Mouse (Mus musculus): ENCODE measurements around the gene Ushbp1.
A peak's percentile ranks its signal among the peaks of the same experiment; 100 is the strongest.

Ushbp1 gene

DNA sequence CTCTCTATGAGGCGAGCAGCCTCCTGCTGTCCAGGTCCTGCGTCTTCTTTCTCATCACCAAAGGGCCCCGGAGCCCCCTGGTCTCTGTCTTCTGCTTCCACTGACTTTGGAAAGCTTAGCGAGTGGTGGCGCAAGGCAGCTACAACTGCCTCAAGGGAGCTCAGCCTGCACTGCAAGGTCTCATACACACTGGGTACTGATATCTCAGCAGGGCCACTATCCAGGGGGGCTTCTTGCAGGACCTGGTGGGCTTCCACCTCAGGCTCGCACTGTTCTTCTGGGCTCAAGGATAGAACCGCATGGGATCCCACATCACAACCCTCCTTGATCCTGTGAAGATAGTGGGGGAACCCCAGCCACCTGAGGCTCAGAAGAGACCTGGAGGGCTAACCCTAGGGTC, 1.1 kb downstream of the Ushbp1 start:
- DNase-seq (ENCODE audit: low read depth, low spot score): no peak

DNA sequence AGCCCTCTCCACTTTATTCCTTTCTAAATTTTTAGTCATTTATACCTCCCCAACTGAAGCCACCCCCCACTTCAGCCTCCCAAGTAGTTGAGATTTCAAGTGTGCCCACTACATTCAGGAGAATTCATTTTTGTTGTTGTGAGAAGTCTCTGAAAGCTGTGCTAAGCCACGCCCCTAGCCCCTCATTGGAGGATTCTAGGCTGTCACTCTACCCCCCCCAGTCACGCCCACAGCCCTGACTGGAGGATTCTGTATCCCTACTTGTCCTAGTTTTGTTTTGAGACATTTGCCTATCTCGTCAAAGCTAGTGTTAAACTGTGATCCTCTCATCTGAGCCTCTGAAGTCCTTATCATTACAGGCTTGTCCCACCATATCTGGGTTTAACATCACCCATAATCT, 2.7 kb downstream of the Ushbp1 start:
- DNase-seq (ENCODE audit: low read depth, low spot score): no peak

DNA sequence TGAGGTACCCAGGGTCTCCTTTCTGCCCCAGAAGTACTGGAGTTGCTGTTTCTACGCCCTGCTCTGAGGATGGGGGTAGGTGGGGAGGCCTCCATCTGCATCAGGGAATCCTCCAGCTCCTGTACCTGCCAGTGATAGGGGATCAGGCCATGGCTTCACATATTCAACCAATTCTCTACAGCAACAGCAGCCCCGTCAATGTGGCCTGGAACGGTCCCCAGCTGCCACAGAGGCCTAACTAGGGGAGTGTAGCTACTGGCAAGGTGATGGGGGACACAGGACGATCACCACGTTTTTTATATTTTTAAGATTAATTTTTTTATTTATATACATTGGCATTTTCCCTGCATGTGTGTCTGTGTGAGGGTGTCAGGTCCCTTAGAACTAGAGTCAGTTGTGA, 3.2 kb downstream of the Ushbp1 start:
- no peak for DNase-seq (ENCODE audit: low read depth, low spot score)

DNA sequence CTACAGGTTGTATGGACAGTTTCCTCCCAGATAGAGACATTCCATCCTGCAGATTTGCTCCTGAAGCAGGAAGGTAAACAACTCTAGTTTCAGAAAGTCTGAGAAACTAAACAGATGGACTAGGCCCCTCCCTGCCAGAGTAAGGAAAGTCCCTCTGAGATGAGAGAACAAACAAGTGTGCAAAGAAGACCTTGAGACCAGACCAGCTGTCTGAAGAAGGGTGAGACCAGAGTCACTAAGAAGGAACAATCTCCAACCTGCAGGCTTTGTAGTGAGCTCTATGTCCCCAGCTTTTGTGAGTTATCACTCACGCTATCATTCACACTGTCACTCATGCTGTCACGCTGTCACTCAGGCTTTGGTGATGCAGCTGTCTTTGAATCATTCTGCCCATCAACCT, 3.9 kb downstream of the Ushbp1 start:
- no peak for DNase-seq (ENCODE audit: low read depth, low spot score)

DNA sequence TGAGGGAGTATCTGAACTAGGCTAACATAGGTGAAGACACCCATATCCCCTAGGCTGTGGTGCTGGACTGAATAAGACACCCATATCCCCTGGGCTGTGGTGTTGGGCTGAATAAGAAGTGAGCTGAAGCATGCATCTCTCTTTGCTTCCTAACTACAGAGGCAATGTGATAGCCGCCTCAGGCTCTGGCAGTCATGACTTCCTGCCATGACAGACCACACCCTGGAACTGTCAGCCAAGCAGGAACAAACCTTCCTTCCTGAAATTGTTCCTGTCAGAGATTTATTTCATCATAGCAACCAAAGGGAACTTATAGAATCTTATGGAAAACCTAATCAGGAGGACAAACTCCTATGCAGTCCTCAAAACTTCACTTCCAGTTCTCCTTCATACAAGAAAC, 7.3 kb downstream of the Ushbp1 start:
- no peak for DNase-seq (ENCODE audit: low read depth, low spot score)

DNA sequence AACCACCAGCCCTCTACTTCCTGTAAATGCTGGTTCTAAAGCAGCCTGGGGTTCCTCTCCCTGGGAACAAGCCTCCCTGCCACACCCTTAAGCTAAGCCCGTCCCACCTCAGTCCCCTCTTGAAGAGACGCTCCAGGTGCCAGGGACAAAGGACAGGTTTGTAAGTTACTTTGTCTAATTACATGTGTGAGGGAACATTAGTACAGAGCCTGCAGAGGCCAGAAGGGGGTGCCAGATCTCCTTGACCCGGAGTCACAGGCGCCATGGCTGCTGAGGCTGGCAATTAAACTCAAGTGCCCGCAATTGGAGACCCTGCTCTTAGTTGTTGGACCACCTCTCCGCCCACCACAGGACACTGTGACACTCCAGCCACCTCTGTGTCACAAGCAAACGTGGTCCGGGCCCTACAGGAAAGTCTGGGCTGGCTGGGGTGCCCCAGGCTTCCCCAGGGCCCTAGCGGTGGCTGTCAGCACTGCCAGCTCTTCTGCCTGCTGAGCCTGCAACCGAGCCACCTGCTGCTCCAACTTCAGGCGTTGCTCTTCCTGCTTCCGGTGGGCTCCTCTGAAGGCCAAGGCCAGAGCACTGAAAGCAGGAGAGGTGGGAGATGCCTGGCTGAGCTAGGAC, 10.3 kb downstream of the Ushbp1 start:
- DNase-seq (ENCODE audit: low read depth, low spot score): no peak

DNA sequence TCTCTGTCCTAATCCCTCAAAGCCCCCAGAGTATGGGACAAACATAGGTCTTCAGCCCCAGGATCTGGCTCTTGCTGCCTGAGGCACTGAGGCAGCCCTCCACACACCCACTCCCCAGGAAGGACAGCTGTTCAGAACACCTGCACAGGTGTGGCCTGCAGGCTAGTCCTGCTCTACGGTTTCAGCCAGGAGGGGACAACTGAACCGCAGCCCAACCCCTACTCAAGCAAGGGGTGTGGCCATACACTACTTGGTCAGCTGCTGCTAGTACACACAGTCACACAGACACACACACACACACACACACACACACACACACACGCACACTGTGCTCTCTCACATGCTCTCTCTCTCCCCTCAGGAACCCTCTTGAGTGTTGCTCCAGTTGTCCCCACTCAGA, 11.7 kb downstream of the Ushbp1 start:
- no peak for DNase-seq (ENCODE audit: low read depth, low spot score)

DNA sequence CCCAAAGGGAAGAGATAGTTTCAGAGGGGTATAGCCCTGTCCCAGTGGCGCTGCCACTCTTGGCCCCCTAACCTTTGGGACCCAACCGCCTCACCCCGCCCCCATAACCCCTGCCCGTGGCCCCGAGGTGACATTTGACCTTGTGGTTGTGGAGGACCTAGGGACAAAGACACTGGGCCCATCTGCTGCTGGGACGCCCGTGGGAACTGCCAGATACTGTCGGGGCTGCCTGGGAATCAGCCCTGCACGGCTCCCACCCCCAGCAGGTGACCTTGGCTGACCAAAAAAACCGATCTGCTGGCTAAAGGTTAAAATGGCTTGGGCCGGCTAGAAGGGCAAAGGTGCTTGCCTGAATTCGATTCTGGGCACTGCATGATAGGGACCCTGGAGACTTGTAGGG, 12.2 kb downstream of the Ushbp1 start:
- DNase-seq (ENCODE audit: low read depth, low spot score): no peak

DNA sequence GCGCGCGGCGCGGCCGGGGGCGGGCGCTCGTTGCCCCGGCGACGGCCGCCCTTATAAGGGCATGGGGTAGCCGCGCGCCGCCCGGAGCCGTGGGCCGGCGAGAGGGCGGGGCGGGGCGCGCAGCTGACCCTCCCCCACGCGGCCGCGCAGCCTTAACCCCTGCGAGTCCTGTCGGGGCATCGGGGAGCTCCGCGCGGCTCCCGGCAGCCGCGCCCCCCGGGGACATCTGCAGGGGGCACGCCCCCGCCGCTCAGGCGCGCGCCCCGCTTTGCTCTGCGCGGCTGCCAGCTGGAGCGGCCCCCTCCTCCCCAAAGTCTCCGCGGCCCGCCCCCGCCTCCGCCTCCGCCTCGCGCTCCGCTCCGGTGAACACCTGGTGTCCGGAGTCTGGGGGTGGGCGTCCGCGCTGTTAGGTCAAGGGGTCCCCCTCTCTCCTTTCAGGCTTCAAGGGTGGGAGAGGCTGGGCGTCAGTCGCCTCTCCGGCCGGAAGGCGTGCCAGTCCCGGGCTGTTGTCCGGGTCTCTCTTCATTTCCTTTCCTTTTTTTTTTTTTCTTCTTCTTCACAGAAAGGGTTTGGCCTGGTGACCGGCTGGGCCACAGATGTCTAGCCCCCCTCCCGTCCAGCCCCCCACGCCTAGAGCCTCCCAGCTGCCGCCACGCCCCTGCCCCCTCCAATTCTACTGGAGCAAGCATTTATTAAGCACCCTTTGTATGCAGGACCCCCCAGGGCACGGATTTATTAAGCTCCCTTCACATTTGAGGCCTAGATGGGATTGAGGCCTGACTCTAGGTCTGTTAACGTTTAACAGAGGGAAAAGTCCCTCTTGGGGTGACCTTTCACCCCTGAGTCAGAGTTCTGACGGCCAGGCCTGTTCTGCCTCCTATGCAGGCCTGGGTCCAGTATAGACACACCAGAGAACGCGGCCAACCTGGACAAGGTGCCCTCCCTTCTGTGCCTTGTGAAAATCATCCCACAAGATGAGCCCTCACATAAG, 13.3 kb downstream of the Ushbp1 start:
- peak; percentile 83 for DNase-seq (ENCODE audit: low read depth, low spot score)

DNA sequence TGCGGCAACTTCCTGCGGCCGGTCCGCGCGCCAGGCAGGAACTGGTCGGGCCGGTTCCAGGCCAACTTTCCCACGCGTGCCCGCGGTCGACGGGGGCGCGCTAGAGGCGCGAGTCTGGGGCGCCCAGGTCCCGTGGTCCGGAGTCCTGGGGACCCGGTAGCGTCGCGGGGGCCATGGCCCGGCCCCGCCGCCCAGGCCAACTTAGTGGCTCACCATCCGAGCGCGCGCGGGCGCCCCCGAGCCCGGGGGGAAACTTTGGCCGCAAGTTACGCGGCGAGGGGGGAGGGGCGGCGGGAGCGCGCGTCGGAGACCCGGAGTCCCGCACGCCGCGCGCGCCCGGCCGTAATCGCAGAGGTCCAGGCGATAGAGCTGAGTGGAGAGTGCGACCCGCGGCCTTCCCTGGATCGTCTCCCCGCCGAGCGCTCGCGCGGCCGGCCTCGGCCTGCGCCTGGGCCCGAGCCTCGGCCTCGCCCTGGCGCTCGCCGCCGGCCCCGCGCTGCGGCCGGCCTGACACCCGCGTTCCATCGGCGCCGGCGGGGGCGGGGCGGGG, 14.1 kb downstream of the Ushbp1 start, which contains the start of gene Nr2f6:
Nr2f6 (minus strand) TSS at position 540 of the 550 bp plus-strand sequence.
- DNase-seq (ENCODE audit: low read depth, low spot score): peak; percentile 66

DNA sequence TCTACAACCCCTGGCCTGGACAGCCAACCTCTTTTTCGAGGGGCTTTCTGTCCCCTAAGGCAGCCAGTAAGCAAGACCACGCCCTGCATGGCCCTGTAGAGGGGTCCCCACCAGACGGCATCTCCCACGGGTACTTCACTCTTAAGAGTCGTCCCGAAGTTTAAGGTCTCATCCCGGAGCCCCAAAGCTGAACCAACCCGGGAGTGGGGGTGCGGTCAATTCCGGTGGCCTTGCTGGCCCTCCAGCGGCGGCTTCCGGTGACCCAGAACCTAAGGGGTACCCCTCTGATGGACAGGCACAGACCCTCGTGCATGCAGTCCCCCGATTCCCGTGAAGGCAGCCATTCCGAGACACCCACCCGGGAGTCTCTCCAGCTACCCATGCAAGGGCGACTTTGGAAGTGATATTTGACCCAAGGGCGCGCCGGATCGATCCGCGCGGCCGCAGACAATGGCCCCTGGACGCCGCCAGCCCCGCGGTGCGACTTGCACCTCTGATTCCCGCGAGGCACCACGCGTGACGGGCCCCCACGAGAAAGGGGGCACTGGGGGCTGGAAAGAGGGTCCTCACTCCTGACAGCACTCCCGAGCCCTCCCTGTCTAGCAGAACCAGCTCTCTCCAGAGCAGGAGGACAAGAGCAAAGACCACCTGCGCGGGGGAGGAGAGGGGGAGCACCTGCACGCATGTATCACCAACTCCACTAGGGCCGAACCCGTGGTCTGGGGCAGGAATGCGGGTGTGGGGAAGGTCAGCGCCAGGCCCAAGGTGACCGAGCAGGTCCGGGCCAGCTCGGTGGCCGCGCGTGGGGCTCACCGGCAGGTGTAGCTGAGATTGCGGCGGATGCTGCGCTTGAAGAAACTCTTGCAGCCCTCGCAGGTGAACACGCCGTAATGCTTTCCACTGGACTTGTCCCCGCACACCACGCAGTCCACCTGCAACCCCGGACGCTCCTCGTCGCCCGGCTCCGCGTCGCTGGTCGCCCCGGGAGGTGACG, 15.1 kb downstream of the Ushbp1 start:
- no peak for DNase-seq (ENCODE audit: low read depth, low spot score)

DNA sequence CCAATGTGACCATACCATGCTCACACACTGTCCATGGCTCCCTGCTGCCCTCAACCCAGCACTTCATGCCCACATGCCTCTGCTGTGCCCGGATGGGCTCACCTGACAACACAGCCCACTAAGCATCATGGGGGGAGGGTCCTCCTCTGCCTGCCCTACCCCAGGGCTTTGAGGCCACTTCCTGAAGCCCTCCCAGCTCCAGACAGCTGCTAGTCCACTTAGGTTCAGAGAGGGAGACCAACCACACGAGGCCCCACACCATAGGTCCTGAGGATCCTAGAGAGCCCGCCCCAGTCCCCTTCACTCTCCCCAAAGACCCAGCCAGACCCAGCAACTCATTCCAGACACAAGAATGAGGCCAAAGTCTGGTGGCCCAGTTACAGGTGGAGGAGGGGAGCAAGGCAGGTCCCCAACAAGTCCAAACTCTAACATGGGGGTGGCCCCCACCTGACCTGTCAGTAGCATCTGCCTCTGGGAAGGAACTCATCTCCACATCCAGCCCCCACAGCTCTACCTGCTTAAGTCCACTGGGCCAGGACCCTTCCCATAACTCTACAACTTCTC, 16.0 kb downstream of the Ushbp1 start:
- DNase-seq (ENCODE audit: low read depth, low spot score): no peak

DNA sequence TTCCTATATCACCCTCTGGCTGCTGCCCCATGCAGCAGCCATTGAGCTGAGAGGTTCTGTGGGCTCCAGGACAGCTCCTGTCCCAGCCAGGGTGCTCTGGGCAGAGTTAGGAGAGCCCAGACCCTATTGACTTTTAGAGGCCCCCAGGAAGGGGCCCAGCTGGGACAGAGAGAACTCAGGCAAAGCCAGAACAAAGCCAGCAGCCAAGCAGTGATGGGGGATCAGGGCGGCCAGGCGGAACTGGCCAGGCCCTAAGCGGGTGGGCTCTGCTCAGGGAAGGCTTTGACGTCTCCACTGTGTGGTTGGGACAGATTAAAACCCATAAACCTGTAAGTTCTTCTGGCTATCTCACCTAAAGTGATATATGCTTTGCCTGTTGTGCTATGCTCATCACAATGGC, 16.6 kb downstream of the Ushbp1 start:
- DNase-seq (ENCODE audit: low read depth, low spot score): no peak

DNA sequence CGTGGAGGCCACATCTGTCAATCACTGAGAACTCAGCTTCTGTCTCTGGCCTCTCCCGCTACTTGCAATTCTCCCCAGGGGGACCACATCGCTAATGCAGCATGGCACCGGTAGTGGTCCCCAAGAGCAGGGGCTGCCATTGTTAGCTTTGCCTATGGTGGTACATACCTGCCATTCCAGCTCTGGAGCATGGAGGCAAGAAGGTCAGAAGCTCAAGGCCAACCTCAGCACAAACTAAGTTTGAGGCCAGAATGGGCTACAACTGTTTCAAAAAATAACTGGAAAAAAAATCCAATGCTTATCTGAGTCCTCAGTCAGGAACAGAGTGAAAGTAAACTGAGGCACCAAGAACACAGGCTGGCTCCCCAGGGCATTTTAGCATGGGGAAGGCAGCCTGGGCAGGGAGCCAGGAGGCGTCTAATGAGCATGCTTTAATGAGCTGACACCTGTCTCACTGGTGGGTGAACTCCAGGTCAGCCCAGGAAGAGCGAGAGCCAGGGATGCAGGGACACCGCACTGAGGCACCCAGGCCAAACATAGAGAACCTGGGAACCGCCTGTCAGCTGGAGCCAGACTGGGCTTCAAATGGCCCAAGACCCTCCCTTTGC, 19.1 kb downstream of the Ushbp1 start:
- DNase-seq (ENCODE audit: low read depth, low spot score): no peak

DNA sequence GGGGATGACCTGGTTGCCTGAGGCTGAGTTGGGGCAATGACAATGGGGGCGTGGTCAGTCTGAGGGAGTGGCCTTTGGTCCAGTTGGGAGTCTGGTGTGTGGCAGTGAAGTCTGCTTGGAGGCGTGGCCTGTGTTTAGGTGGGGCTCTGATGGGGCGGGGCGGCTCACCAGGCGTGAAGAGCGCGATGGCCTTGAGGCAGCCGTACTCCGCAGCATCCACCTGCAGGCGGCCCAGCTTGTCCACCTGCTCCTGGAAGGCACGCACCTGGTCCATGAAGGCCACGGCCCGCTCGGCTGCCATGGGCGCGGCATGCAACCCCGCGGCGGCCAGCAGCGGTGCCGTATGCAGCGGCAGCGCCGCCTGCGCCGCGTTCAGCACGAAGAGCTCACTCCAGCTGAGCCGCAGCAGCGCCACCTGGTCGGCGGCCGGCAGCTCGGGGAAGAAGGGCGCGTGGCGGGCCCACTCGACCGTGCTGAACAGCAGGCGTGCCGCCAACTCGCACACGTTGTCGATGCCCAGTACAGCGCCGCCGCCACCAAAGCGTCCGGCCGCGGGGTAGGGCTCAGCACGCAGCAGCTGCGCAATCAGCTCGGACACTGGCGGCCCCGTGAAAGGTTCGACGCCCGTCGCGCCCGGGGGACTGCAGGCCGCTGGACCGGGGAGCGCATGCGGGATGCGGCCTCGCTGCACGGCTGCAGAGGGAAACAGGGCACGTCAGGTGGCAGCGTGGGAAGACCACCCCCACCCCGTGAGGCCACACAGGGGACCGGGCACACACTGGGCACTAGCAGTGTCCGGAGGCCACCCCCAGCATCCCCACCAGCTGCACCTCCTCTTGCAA, 19.8 kb downstream of the Ushbp1 start:
- peak; percentile 72 for DNase-seq (ENCODE audit: low read depth, low spot score)

DNA sequence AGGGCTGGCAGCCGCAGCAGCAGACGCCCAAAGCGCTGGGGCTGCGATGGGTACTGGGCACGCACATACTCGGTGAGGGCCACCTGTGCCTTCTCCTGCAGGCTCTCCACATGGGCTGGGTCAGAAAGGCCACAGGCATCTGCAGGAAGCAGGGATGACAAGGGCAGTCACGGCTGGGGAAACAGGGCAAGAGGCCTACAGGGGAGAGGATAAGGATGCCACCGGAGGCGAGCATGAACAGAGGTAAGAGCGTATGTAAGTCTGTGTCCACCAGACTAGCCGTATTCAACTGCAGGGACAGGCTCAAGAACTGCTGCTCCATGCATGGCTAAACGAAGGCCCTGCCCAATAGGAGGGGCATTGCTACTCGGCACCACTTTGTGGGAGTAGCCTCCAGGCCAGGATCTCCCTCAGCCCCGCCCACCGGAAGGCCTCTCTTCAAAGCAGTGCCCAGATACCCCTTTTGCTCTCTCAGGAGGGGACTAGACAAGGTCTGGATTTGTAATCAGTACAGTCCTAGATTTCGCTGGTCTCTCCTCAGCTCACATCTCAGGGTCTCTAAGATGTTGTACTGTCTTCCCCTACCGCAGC, 20.9 kb downstream of the Ushbp1 start:
- no peak for DNase-seq (ENCODE audit: low read depth, low spot score)

DNA sequence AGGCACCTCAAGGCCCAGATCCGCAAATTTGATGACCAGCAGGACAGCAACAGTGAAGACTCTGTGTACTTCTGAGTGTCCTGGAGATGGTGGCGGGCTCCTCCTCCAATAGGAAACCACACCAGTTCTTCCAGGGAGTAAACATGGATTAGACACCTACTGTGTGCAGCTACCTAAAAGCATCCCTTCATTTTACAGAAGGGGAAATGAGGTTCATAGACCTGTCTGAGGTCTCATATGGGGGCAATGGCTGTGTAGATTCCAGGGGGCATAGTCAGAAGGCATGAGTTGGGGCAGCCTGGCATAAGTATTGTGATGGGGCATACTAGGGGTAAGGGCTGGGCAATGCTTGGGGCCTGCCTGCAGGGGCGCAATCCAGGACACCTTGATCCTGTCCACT, 22.6 kb downstream of the Ushbp1 start:
- DNase-seq (ENCODE audit: low read depth, low spot score): no peak

DNA sequence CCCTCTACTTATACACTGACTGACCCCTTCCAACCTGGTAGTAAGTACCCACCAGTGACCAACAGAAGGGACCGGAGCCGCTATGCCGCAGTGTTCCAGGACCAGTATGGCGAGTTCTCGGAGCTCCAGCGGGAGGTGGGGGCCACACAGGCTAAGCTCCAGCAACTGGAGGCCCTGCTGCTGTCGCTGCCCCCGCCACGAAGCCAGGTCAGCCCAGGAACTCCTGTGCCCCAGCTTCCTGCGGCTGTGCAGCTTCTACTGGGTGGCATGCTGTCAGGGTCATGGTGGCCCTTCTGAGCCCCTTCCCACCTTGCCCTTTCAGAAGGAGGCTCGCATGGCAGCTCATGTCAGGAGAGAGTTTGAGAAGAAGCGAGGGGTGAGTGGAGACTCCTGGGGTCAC, 23.2 kb downstream of the Ushbp1 start:
- no peak for DNase-seq (ENCODE audit: low read depth, low spot score)

DNA sequence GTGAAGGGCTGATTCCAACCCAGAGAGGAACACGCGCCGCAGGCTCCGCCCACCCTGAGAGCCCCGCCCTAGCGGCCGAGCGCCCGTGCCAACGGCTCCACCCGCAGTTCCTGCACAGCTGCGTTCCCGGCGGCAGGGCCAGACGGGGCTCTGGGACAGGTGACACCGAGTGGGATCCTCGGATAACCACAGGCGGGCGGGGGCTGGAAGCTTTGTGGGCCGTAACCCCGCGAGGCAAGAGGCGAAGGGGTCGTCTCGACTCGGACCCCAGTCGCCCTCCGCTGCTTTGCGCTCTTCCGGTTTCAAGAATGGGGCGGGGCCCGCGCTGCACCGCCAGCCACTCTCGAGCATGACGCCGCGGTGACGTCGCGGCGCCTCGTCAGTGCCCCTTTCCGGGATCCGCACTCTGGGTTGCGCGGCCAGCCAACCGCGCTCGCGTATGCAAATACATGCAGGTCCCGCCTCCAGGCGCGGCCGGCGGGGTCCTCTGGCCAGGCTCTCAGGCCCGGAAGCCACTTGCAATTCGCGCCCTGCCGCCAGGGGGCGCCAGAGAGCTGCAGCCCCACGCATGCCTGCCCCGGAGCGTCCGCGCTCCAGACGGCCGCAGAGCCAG, 24.3 kb downstream of the Ushbp1 start, which contains the start of gene Ocel1:
Ocel1 (plus strand) TSS at position 63 of the 613 bp plus-strand sequence.
- DNase-seq (ENCODE audit: low read depth, low spot score): peak; percentile 100

All from CD4-positive helper T cell, adult 2 months (primary cell).